Mouse (Mus musculus): Measurements from ENCODE around the gene Srp72. TPM values are rescaled to one million over a fixed set of nuclear protein-coding genes. Genes with fewer than 3 reads are reported as not detected.

The Srp72 gene
- polyA plus RNA-seq, 1 experiment from 2014 or later, result 70.0 TPM

- no peak within 1 kb of the TSS for H3K27ac ChIP-seq
- H3K4me2 ChIP-seq (ENCODE audit: low read length), result no peak within 1 kb of the TSS
- no peak within 1 kb of the TSS for H3K4me3 ChIP-seq (replicated peaks; ENCODE audit: low read depth, low read length)
- no peaks in the 10 kb centered on the region for H3K9me3 ChIP-seq (replicated peaks; ENCODE audit: low read length)
- ATAC-seq (replicated peaks; ENCODE audit: low FRiP score, low read depth) (no peak), DNase-seq (ENCODE audit: low spot score) (no peak)
- H3K4me1 ChIP-seq (replicated peaks; ENCODE audit: insufficient read depth, low read length), result no peaks in the 10 kb centered on the region
- H3K27me3 ChIP-seq (ENCODE audit: insufficient read depth, low read length), result no peaks in the 10 kb centered on the region
- H3K9ac ChIP-seq (ENCODE audit: low read depth, low read length), result no peak within 1 kb of the TSS
- no peak for TF ChIP-seq CTCF (IDR thresholded peaks at IDR 0.05; ENCODE audit: low read depth)
- peaks cover 6% of the 10 kb centered on the region; the same call in 1 of the 2 replicates for H3K36me3 ChIP-seq (ENCODE audit: insufficient read depth, low read length)
- WGBS, result 94% methylated on average over 6 of the region's 6 CpGs
Observed at GRCm38 (mm10) chr5:77004051-77004821, 29.8 kb downstream of the Srp72 start, which contains the start of gene Arl9. TSS of gene Arl9 (plus strand) at chr5:77004055.

GRCm38 (mm10) chr5:77010352-77010751 lies 35.9 kb downstream of the Srp72 start:
- no peak overlapping the region for H3K9ac ChIP-seq (ENCODE audit: low read depth, low read length)
- H3K27ac ChIP-seq, result no peak overlapping the region
- H3K4me3 ChIP-seq (replicated peaks; ENCODE audit: low read depth, low read length), result no peak overlapping the region
- ATAC-seq (replicated peaks; ENCODE audit: low FRiP score, low read depth) (no peak), DNase-seq (ENCODE audit: low spot score) (no peak)
- H3K36me3 ChIP-seq (ENCODE audit: insufficient read depth, low read length), result no peaks in the 10 kb centered on the region
- H3K27me3 ChIP-seq (ENCODE audit: insufficient read depth, low read length), result no peaks in the 10 kb centered on the region
- WGBS, result 92% methylated on average over 9 of the region's 9 CpGs
- no peak overlapping the region for H3K4me2 ChIP-seq (ENCODE audit: low read length)
- no peak for TF ChIP-seq CTCF (IDR thresholded peaks at IDR 0.05; ENCODE audit: low read depth)
- no peaks in the 10 kb centered on the region for H3K4me1 ChIP-seq (replicated peaks; ENCODE audit: insufficient read depth, low read length)
- no peaks in the 10 kb centered on the region for H3K9me3 ChIP-seq (replicated peaks; ENCODE audit: low read length)

GRCm38 (mm10) chr5:77011082-77011481 lies 36.6 kb downstream of the Srp72 start:
- H3K4me3 ChIP-seq (replicated peaks; ENCODE audit: low read depth, low read length), result no peak overlapping the region
- H3K4me2 ChIP-seq (ENCODE audit: low read length), result no peak overlapping the region
- H3K27me3 ChIP-seq (ENCODE audit: insufficient read depth, low read length), result no peaks in the 10 kb centered on the region
- DNase-seq (ENCODE audit: low spot score) (no peak), ATAC-seq (replicated peaks; ENCODE audit: low FRiP score, low read depth) (no peak)
- 66% methylated on average over 3 of the region's 3 CpGs for WGBS
- H3K9ac ChIP-seq (ENCODE audit: low read depth, low read length), result no peak overlapping the region
- no peaks in the 10 kb centered on the region; the same call in 1 of the 2 replicates for H3K4me1 ChIP-seq (replicated peaks; ENCODE audit: insufficient read depth, low read length)
- TF ChIP-seq CTCF (IDR thresholded peaks at IDR 0.05; ENCODE audit: low read depth), result no peak
- no peaks in the 10 kb centered on the region for H3K9me3 ChIP-seq (replicated peaks; ENCODE audit: low read length)
- H3K36me3 ChIP-seq (ENCODE audit: insufficient read depth, low read length), result no peaks in the 10 kb centered on the region
- H3K27ac ChIP-seq, result no peak overlapping the region

GRCm38 (mm10) chr5:77013171-77013570 lies 38.7 kb downstream of the Srp72 start:
- H3K4me1 ChIP-seq (replicated peaks; ENCODE audit: insufficient read depth, low read length), result no peaks in the 10 kb centered on the region; the same call in 1 of the 2 replicates
- TF ChIP-seq CTCF (IDR thresholded peaks at IDR 0.05; ENCODE audit: low read depth), result no peak
- H3K36me3 ChIP-seq (ENCODE audit: insufficient read depth, low read length), result no peaks in the 10 kb centered on the region
- H3K4me3 ChIP-seq (replicated peaks; ENCODE audit: low read depth, low read length), result no peak overlapping the region
- no peak overlapping the region for H3K9ac ChIP-seq (ENCODE audit: low read depth, low read length)
- no peaks in the 10 kb centered on the region for H3K27me3 ChIP-seq (ENCODE audit: insufficient read depth, low read length)
- 75% methylated on average over 3 of the region's 3 CpGs for WGBS
- H3K4me2 ChIP-seq (ENCODE audit: low read length), result no peak overlapping the region
- DNase-seq (ENCODE audit: low spot score) (no peak), ATAC-seq (replicated peaks; ENCODE audit: low FRiP score, low read depth) (no peak)
- no peak overlapping the region for H3K27ac ChIP-seq
- no peaks in the 10 kb centered on the region for H3K9me3 ChIP-seq (replicated peaks; ENCODE audit: low read length)

- ATAC-seq (replicated peaks; ENCODE audit: low FRiP score, low read depth), result peak; percentile 96
Observed at GRCm38 (mm10) chr5:77015544-77016482, 41.3 kb downstream of the Srp72 start, which contains the start of gene Thegl. TSS of gene Thegl (plus strand) at chr5:77016023.

GRCm38 (mm10) chr5:77028034-77028433 lies 53.6 kb downstream of the Srp72 start:
- no peak for ATAC-seq (replicated peaks; ENCODE audit: low FRiP score, low read depth)
- WGBS, result 65% methylated on average over 3 of the region's 3 CpGs

More at GRCm38 (mm10) chr5:77015544-77016482, 41.3 kb downstream of the Srp72 start, which contains the start of gene Thegl:
- Histone ChIP-seq H3K4me2 (ENCODE audit: low read length) (peak within 1 kb of the TSS; percentile 87), H3K27ac (no peak within 1 kb of the TSS), H3K4me3 (replicated peaks; ENCODE audit: low read depth, low read length) (peak within 1 kb of the TSS; percentile 49), H3K27me3 (ENCODE audit: insufficient read depth, low read length) (no peaks in the 10 kb centered on the region), H3K9ac (ENCODE audit: low read depth, low read length) (0 out of 2 replicates have a peak within 1 kb of the TSS, but pooled peaks have one; percentile 31), H3K36me3 (ENCODE audit: insufficient read depth, low read length) (no peaks in the 10 kb centered on the region), H3K9me3 (replicated peaks; ENCODE audit: low read length) (no peaks in the 10 kb centered on the region), H3K4me1 (replicated peaks; ENCODE audit: insufficient read depth, low read length) (no peaks in the 10 kb centered on the region; the same call in 1 of the 2 replicates)
- TF ChIP-seq CTCF (IDR thresholded peaks at IDR 0.05; ENCODE audit: low read depth), result no peak
- 9% methylated on average over 55 of the region's 57 CpGs for WGBS
- DNase-seq (ENCODE audit: low spot score), result peak; percentile 84

More at GRCm38 (mm10) chr5:77028034-77028433, 53.6 kb downstream of the Srp72 start:
- H3K27me3 ChIP-seq (ENCODE audit: insufficient read depth, low read length), result no peaks in the 10 kb centered on the region
- no peaks in the 10 kb centered on the region for H3K4me1 ChIP-seq (replicated peaks; ENCODE audit: insufficient read depth, low read length)
- TF ChIP-seq CTCF (IDR thresholded peaks at IDR 0.05; ENCODE audit: low read depth), result no peak
- H3K4me3 ChIP-seq (replicated peaks; ENCODE audit: low read depth, low read length), result no peak overlapping the region
- no peak for DNase-seq (ENCODE audit: low spot score)
- H3K9me3 ChIP-seq (replicated peaks; ENCODE audit: low read length), result no peaks in the 10 kb centered on the region
- no peaks in the 10 kb centered on the region for H3K36me3 ChIP-seq (ENCODE audit: insufficient read depth, low read length)
- H3K9ac ChIP-seq (ENCODE audit: low read depth, low read length), result no peak overlapping the region
- no peak overlapping the region for H3K27ac ChIP-seq
- H3K4me2 ChIP-seq (ENCODE audit: low read length), result no peak overlapping the region

All from kidney, postnatal 0 days (tissue).